9 mouse cellular contexts compared by ENCODE assay signal in the genomic region with DNA sequence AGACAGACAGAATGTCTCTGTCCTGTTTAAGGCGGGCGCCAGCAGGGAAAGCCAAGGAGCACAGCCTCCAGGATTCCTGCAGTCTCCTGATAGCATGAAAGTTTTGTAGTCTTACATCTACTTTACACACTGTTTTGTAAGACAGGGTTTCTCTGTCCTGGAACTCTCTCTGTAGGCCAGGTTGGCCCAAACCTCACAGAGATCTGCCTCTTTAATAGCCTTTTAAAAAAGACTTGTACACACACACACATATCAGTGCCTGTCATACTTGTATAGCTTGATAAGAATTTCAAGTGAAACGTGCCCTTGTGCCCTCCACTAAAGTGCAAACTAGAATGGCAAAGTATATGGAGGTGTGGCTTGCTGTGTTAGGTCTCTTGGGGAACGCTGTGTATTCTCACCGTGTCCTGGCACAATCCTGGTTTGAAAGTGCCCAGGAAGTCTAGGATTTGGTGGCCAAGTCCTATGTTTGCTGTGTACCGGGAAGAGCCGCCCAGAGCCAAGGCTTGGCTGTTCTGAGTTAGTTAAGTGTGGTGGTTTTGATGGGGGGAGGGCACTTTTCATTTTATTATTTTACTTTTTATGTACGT. TPM values are rescaled to one million over a fixed set of nuclear protein-coding genes. Genes with fewer than 3 reads are reported as not detected.
DNase-seq lines count a peak whose midpoint lies in the region; ATAC-seq and TF ChIP-seq lines count a peak whose summit lies in the region.
"Had no signal": no experiment of that assay in that cellular context is flagged by ENCODE, and none has a peak within 500 bp of the region (broad histone marks: within the 10 kb centered on the region; RNA-seq: fewer than 3 reads in every experiment).

No protein-coding gene starts in this region.

- TF ChIP-seq POLR2A in ES-Bruce4 (IDR thresholded peaks at IDR 0.05; ENCODE audit: insufficient read depth, low read length), result no peak

- ATAC-seq in forebrain, embryonic 16.5 days, result no peak
- no peak for ATAC-seq in hindbrain, embryonic 12.5 days (ENCODE audit: low FRiP score)

- no peak for TF ChIP-seq CTCF in ES-Bruce4 (IDR thresholded peaks at IDR 0.05; ENCODE audit: low read depth, low read length)

- peaks cover 47% of the 10 kb centered on the region for H3K36me3 ChIP-seq in forebrain, embryonic 10.5 days (replicated peaks)
- H3K36me3 ChIP-seq in forebrain, embryonic 16.5 days (ENCODE audit: control insufficient read depth, insufficient read depth), result no peaks in the 10 kb centered on the region
- H3K36me3 ChIP-seq in ES-Bruce4 (ENCODE audit: control insufficient read depth, insufficient read depth, low read length, poor library complexity, severe bottlenecking), result peaks cover 30% of the 10 kb centered on the region
- 0 out of 2 replicates have a peak, but pooled peaks cover 5% of the 10 kb centered on the region for H3K36me3 ChIP-seq in hindbrain, embryonic 12.5 days

- peaks cover 61% of the 10 kb centered on the region for H3K4me1 ChIP-seq in forebrain, embryonic 10.5 days
- peaks cover 26% of the 10 kb centered on the region for H3K4me1 ChIP-seq in forebrain, embryonic 16.5 days (replicated peaks; ENCODE audit: control insufficient read depth, insufficient read depth, low read length)
- no peaks in the 10 kb centered on the region for H3K4me1 ChIP-seq in ES-Bruce4 (ENCODE audit: control insufficient read depth, insufficient read depth, low read length)
- peaks cover 34% of the 10 kb centered on the region for H3K4me1 ChIP-seq in hindbrain, embryonic 12.5 days

- DNase-seq in forebrain, embryonic 10.5 days (ENCODE audit: extremely low spot score, low spot score), result no peak
- peak; percentile 66 for DNase-seq in lung, postnatal 36 days
- no peak for DNase-seq in urinary bladder, adult 2 months (ENCODE audit: low spot score)
- DNase-seq in embryo, embryonic 10 days (ENCODE audit: low spot score), result no peak
- DNase-seq in gastrocnemius, adult 8-10 months (ENCODE audit: low spot score in 2 of 2), result no peak

- no peaks in the 10 kb centered on the region for H3K9me3 ChIP-seq in forebrain, embryonic 10.5 days
- H3K9me3 ChIP-seq in forebrain, embryonic 16.5 days (ENCODE audit: control insufficient read depth, low read length), result no peaks in the 10 kb centered on the region
- no peaks in the 10 kb centered on the region for H3K9me3 ChIP-seq in ES-Bruce4 (replicated peaks; ENCODE audit: control insufficient read depth, insufficient read depth, low read length, poor library complexity, severe bottlenecking)
- no peaks in the 10 kb centered on the region for H3K9me3 ChIP-seq in hindbrain, embryonic 12.5 days (replicated peaks)

- whole genome bisulfite sequencing in forebrain, embryonic 10.5 days, result 75% methylated on average over 8 of the region's 8 CpGs
- WGBS in forebrain, embryonic 16.5 days, result 75% methylated on average over 8 of the region's 8 CpGs
- 76% methylated on average over 8 of the region's 8 CpGs for WGBS in hindbrain, embryonic 12.5 days

- H3K9ac ChIP-seq in forebrain, embryonic 16.5 days (replicated peaks; ENCODE audit: low read depth, low read length), result no peak overlapping the region
- peak overlapping the region; percentile 69; the same call in 1 of the 2 replicates for H3K9ac ChIP-seq in ES-Bruce4 (ENCODE audit: low read depth, poor library complexity, severe bottlenecking)
- no peak overlapping the region for H3K9ac ChIP-seq in hindbrain, embryonic 12.5 days

- H3K27me3 ChIP-seq in forebrain, embryonic 10.5 days (ENCODE audit: poor library complexity, severe bottlenecking), result peaks cover 33% of the 10 kb centered on the region
- H3K27me3 ChIP-seq in forebrain, embryonic 16.5 days (replicated peaks; ENCODE audit: control insufficient read depth, insufficient read depth, low read length), result peaks cover 22% of the 10 kb centered on the region
- H3K27me3 ChIP-seq in ES-Bruce4 (ENCODE audit: control insufficient read depth, insufficient read depth, low read length, poor library complexity, severe bottlenecking), result no peaks in the 10 kb centered on the region
- peaks cover 50% of the 10 kb centered on the region for H3K27me3 ChIP-seq in hindbrain, embryonic 12.5 days

- no peak overlapping the region for H3K27ac ChIP-seq in forebrain, embryonic 10.5 days
- no peak overlapping the region for H3K27ac ChIP-seq in forebrain, embryonic 16.5 days (ENCODE audit: low read length)
- H3K27ac ChIP-seq in ES-Bruce4 (ENCODE audit: insufficient read depth, low read length), result no peak overlapping the region
- no peak overlapping the region for H3K27ac ChIP-seq in hindbrain, embryonic 12.5 days

- peak overlapping the region; percentile 89 for H3K4me3 ChIP-seq in forebrain, embryonic 10.5 days
- no peak overlapping the region for H3K4me3 ChIP-seq in forebrain, embryonic 16.5 days (replicated peaks; ENCODE audit: low read length)
- H3K4me3 ChIP-seq in ES-Bruce4 (ENCODE audit: low read depth, low read length), result peak overlapping the region; percentile 93
- peak overlapping the region; percentile 70 for H3K4me3 ChIP-seq in hindbrain, embryonic 12.5 days

- H3K4me2 ChIP-seq in forebrain, embryonic 16.5 days (ENCODE audit: low read length), result no peak overlapping the region
- peak overlapping the region; percentile 100 for H3K4me2 ChIP-seq in hindbrain, embryonic 12.5 days (replicated peaks)

- no peak for TF ChIP-seq EP300 in ES-Bruce4 (IDR thresholded peaks at IDR 0.05; ENCODE audit: insufficient read depth, low read depth, low read length)

RNA-seq across cellular contexts. Expression of gene Klhl21, which starts 2.7 kb away (rescaled TPM):
- polyA plus RNA-seq in forebrain, embryonic 10.5 days (2016; fragmentation: Nextera tagmentation; extraction: Ambion mirVana), result 8.1 and 8.3 TPM in 2 replicates
- polyA plus RNA-seq in forebrain, embryonic 16.5 days (2015; fragmentation: Nextera tagmentation; extraction: Ambion mirVana), result 2.9 and 3.6 TPM in 2 replicates
- polyA plus RNA-seq in ES-Bruce4 (2011; ENCODE audit: insufficient read depth, insufficient read length, low read depth, missing spikeins), result 24.0 and 24.4 TPM in 2 replicates
- 8.0 and 8.2 TPM in 2 replicates for polyA plus RNA-seq in hindbrain, embryonic 12.5 days (2016; fragmentation: Nextera tagmentation; extraction: Ambion mirVana)
- polyA plus RNA-seq in urinary bladder, adult 2 months (2012; rRNA removed), result 34.5 and 38.3 TPM in 2 replicates
- 100 to 1,000 TPM; 125 to 158 (median 140) TPM for total RNA-seq in gastrocnemius, adult 8-10 months (2022)

RNA-seq across cellular contexts. Expression of gene Phf13, which starts 15.2 kb away (rescaled TPM):
- polyA plus RNA-seq in forebrain, embryonic 10.5 days (2016; fragmentation: Nextera tagmentation; extraction: Ambion mirVana), result 24.1 and 26.1 TPM in 2 replicates
- 20.5 and 21.8 TPM in 2 replicates for polyA plus RNA-seq in forebrain, embryonic 16.5 days (2015; fragmentation: Nextera tagmentation; extraction: Ambion mirVana)
- 49.7 and 52.1 TPM in 2 replicates for polyA plus RNA-seq in ES-Bruce4 (2011; ENCODE audit: insufficient read depth, insufficient read length, low read depth, missing spikeins)
- polyA plus RNA-seq in hindbrain, embryonic 12.5 days (2016; fragmentation: Nextera tagmentation; extraction: Ambion mirVana), result 29.2 and 29.7 TPM in 2 replicates
- polyA plus RNA-seq in urinary bladder, adult 2 months (2012; rRNA removed), result 13.2 and 15.3 TPM in 2 replicates
- total RNA-seq in gastrocnemius, adult 8-10 months (2022), result 1 to 10 TPM; 3.9 to 4.8 (median 4.5) TPM

RNA-seq across cellular contexts. Expression of gene Zbtb48, which starts 16.2 kb away (rescaled TPM):
- polyA plus RNA-seq in forebrain, embryonic 10.5 days (2016; fragmentation: Nextera tagmentation; extraction: Ambion mirVana), result 24.1 and 24.4 TPM in 2 replicates
- polyA plus RNA-seq in forebrain, embryonic 16.5 days (2015; fragmentation: Nextera tagmentation; extraction: Ambion mirVana), result 23.4 and 25.4 TPM in 2 replicates
- polyA plus RNA-seq in ES-Bruce4 (2011; ENCODE audit: insufficient read depth, insufficient read length, low read depth, missing spikeins), result 13.4 and 13.5 TPM in 2 replicates
- polyA plus RNA-seq in hindbrain, embryonic 12.5 days (2016; fragmentation: Nextera tagmentation; extraction: Ambion mirVana), result 20.4 and 25.2 TPM in 2 replicates
- 13.5 and 16.0 TPM in 2 replicates for polyA plus RNA-seq in urinary bladder, adult 2 months (2012; rRNA removed)
- 1 to 10 TPM; 2.3 to 4.8 (median 3.1) TPM for total RNA-seq in gastrocnemius, adult 8-10 months (2022)

RNA-seq across cellular contexts. Expression of gene Thap3, which starts 22.5 kb away (rescaled TPM):
- 34.9 and 35.7 TPM in 2 replicates for polyA plus RNA-seq in forebrain, embryonic 10.5 days (2016; fragmentation: Nextera tagmentation; extraction: Ambion mirVana)
- polyA plus RNA-seq in forebrain, embryonic 16.5 days (2015; fragmentation: Nextera tagmentation; extraction: Ambion mirVana), result 32.7 and 42.7 TPM in 2 replicates
- 20.0 and 20.7 TPM in 2 replicates for polyA plus RNA-seq in ES-Bruce4 (2011; ENCODE audit: insufficient read depth, insufficient read length, low read depth, missing spikeins)
- 31.7 and 37.0 TPM in 2 replicates for polyA plus RNA-seq in hindbrain, embryonic 12.5 days (2016; fragmentation: Nextera tagmentation; extraction: Ambion mirVana)
- polyA plus RNA-seq in urinary bladder, adult 2 months (2012; rRNA removed), result 53.1 and 55.1 TPM in 2 replicates
- 10 to 100 TPM; 30.4 to 33.6 (median 32.1) TPM for total RNA-seq in gastrocnemius, adult 8-10 months (2022)

RNA-seq across cellular contexts. Expression of gene Tas1r1, which starts 27.1 kb away (rescaled TPM):
- polyA plus RNA-seq in forebrain, embryonic 10.5 days (2016; fragmentation: Nextera tagmentation; extraction: Ambion mirVana), result 0.48 and 0.79 TPM in 2 replicates
- 0.97 and 1.6 TPM in 2 replicates for polyA plus RNA-seq in forebrain, embryonic 16.5 days (2015; fragmentation: Nextera tagmentation; extraction: Ambion mirVana)
- polyA plus RNA-seq in ES-Bruce4 (2011; ENCODE audit: insufficient read depth, insufficient read length, low read depth, missing spikeins), result 0.38 and 0.55 TPM in 2 replicates
- polyA plus RNA-seq in hindbrain, embryonic 12.5 days (2016; fragmentation: Nextera tagmentation; extraction: Ambion mirVana), result 1.0 and 1.2 TPM in 2 replicates
- 0.04 and 0.10 TPM in 2 replicates for polyA plus RNA-seq in urinary bladder, adult 2 months (2012; rRNA removed)
- total RNA-seq in gastrocnemius, adult 8-10 months (2022), result 1 to 10 TPM in 1 of 4 experiments, under 1 TPM in 3; 0.32 to 1.3 (median 0.66) TPM
- total RNA-seq: neutrophil, adult 5-6 weeks had no signal
